In the genomic region with DNA sequence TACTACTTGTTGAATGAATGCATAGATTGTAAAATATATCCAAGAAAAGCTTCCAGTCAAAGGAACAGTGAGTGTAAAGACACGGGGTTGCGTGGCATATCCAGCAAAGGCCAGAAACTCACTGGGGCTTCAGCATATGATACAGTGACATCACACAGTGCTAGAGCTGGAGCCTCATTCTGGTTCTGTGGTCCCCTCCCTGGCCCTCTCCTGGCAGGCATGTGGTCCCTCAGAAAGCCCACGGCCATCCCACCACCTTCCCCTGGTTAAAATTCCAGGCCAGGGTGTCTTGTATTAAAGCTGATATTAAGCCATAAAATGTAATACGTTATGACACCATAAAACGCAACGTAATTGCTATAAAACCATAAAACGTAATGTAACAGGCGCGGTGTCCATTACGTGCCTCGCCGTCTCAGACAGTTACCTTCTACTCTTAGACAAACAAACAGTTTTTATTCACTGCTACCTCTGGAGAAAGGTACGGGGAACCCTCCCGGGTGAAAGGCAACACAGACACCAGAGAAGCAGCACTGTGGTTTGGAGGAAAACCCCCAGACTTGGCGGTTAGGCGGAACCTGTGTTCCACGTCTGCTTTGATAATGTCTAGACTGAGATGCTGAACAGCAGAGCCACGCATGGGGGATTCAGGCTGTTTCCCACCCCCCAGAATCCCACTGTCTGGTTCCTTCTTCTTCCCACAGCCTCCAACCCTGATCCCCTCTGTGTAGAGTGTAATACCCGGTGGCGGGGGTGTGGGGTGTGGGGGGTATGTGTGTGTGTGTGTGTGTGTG, we compare ENCODE assay signal across 18 mouse cellular contexts. TPM values are rescaled to one million over a fixed set of nuclear protein-coding genes. Genes with fewer than 3 reads are reported as not detected.
DNase-seq lines count a peak whose midpoint lies in the region; ATAC-seq and TF ChIP-seq lines count a peak whose summit lies in the region.
"Had no signal": no experiment of that assay in that cellular context is flagged by ENCODE, and none has a peak within 500 bp of the region (broad histone marks: within the 10 kb centered on the region; RNA-seq: fewer than 3 reads in every experiment).

No protein-coding gene starts in this region.

- H3K4me2 ChIP-seq in hindbrain, embryonic 14.5 days (replicated peaks): no peak overlapping the region
- H3K4me2 ChIP-seq in limb, embryonic 12.5 days: peak overlapping the region; percentile 4; the same call in 1 of the 2 replicates
- H3K4me2 ChIP-seq: heart, embryonic 11.5 days; liver, embryonic 15.5 days; midbrain, embryonic 15.5 days had no signal

- WGBS in hindbrain, embryonic 14.5 days: 76% methylated on average over 20 of the region's 20 CpGs
- 46% methylated on average over 20 of the region's 20 CpGs for WGBS in limb, embryonic 12.5 days

- no peaks in the 10 kb centered on the region for H3K9me3 ChIP-seq in hindbrain, embryonic 14.5 days (ENCODE audit: control insufficient read depth, low read length)
- H3K9me3 ChIP-seq in limb, embryonic 12.5 days: no peaks in the 10 kb centered on the region
- H3K9me3 ChIP-seq: liver, embryonic 15.5 days; midbrain, embryonic 15.5 days had no signal

- no peaks in the 10 kb centered on the region for H3K27me3 ChIP-seq in hindbrain, embryonic 14.5 days (ENCODE audit: control insufficient read depth, insufficient read depth, low read length)
- no peaks in the 10 kb centered on the region; the same call in 1 of the 2 replicates for H3K27me3 ChIP-seq in limb, embryonic 12.5 days
- H3K27me3 ChIP-seq: liver, embryonic 15.5 days; midbrain, embryonic 15.5 days had no signal

- no peaks in the 10 kb centered on the region for H3K36me3 ChIP-seq in hindbrain, embryonic 14.5 days (replicated peaks; ENCODE audit: control insufficient read depth, insufficient read depth)
- H3K36me3 ChIP-seq in limb, embryonic 12.5 days: no peaks in the 10 kb centered on the region
- H3K36me3 ChIP-seq: liver, embryonic 15.5 days; midbrain, embryonic 15.5 days had no signal

- peak; percentile 34 for DNase-seq in retina, postnatal 1 day
- DNase-seq in retina, embryonic 14.5 days (ENCODE audit: low spot score): no peak
- DNase-seq in hindbrain, embryonic 14.5 days (ENCODE audit: low spot score): no peak
- no peak for DNase-seq in cerebellum, adult 11-12 months
- no peak for DNase-seq in embryo, embryonic 10.5 days (ENCODE audit: low spot score)
- DNase-seq in layer of hippocampus, adult 2 months (ENCODE audit: low spot score in 2 of 2): no peak
- DNase-seq: adrenal gland, postnatal 36 days; cerebellum, adult 9-11 months; gastrocnemius, postnatal 36 days; kidney, adult 18-20 months; kidney, postnatal 4 days; right cerebral cortex, postnatal 4 days had no signal

- ATAC-seq in hindbrain, embryonic 14.5 days (ENCODE audit: low FRiP score): no peak
- peak; percentile 72 for ATAC-seq in limb, embryonic 12.5 days (ENCODE audit: insufficient number of reproducible peaks, insufficient read depth, low FRiP score, low TSS enrichment, low read depth)
- ATAC-seq: forebrain, embryonic 14.5 days; lung, postnatal 0 days; midbrain, embryonic 15.5 days had no signal

- no peak for TF ChIP-seq CTCF in layer of hippocampus, adult 2 months (conservative IDR thresholded peaks at IDR 0.05)

- no peak overlapping the region for H3K9ac ChIP-seq in hindbrain, embryonic 14.5 days
- H3K9ac ChIP-seq in limb, embryonic 12.5 days (replicated peaks): no peak overlapping the region
- H3K9ac ChIP-seq: liver, embryonic 15.5 days; midbrain, embryonic 15.5 days had no signal

- no peaks in the 10 kb centered on the region; the same call in 1 of the 2 replicates for H3K4me1 ChIP-seq in hindbrain, embryonic 14.5 days (replicated peaks; ENCODE audit: control insufficient read depth, insufficient read depth, low read length)
- H3K4me1 ChIP-seq in limb, embryonic 12.5 days (replicated peaks): peaks cover 22% of the 10 kb centered on the region
- H3K4me1 ChIP-seq: liver, embryonic 15.5 days; midbrain, embryonic 15.5 days had no signal

- H3K4me3 ChIP-seq in hindbrain, embryonic 14.5 days (replicated peaks; ENCODE audit: low read length): no peak overlapping the region
- H3K4me3 ChIP-seq in limb, embryonic 12.5 days (replicated peaks): no peak overlapping the region
- H3K4me3 ChIP-seq in layer of hippocampus, adult 2 months: no peak overlapping the region
- H3K4me3 ChIP-seq: liver, embryonic 15.5 days; midbrain, embryonic 15.5 days had no signal

- peak overlapping the region; percentile 29; the same call in 1 of the 2 replicates for H3K27ac ChIP-seq in hindbrain, embryonic 14.5 days
- H3K27ac ChIP-seq in limb, embryonic 12.5 days: peak overlapping the region; percentile 42; the same call in 1 of the 2 replicates
- H3K27ac ChIP-seq in layer of hippocampus, adult 2 months: no peak overlapping the region
- H3K27ac ChIP-seq: liver, embryonic 15.5 days; midbrain, embryonic 15.5 days had no signal

RNA-seq across cellular contexts. Expression of a gene that starts 55.6 kb away (rescaled TPM):
- 4.7 and 5.6 TPM in 2 replicates for polyA plus RNA-seq in hindbrain, embryonic 14.5 days (2014; fragmentation: Nextera tagmentation; extraction: Ambion mirVana)
- 12.0 TPM in 2 replicates for polyA plus RNA-seq in limb, embryonic 12.5 days (2016; fragmentation: Nextera tagmentation; extraction: Ambion mirVana)
- 10 to 100 TPM; 11.8 to 12.5 TPM for total RNA-seq in layer of hippocampus, adult 2 months (2021)
